ENCODE assay signal across 11 mouse cellular contexts in the genomic region with DNA sequence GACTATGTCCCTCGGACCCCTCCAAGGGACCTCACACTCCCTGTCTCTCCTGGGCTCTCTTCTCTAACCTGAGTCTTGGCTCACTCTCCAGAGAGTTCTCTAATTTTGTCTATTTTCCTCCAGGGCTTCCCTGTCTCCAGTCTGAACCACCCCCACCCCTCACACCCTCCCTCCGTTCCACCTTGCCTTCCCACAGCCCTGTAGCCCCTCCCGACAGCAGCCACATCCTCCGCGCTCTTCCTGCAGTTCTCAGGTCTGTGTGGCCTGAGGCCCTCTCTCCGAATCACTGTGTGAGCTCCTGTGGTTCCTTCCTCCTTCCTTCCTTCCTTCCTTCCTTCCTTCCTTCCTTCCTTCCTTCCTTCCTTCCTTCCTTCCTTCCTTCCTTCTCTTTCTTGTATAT. TPM values are rescaled to one million over a fixed set of nuclear protein-coding genes. Genes with fewer than 3 reads are reported as not detected.
DNase-seq lines count a peak whose midpoint lies in the region; ATAC-seq and TF ChIP-seq lines count a peak whose summit lies in the region.
"Had no signal": no experiment of that assay in that cellular context is flagged by ENCODE, and none has a peak within 500 bp of the region (broad histone marks: within the 10 kb centered on the region; RNA-seq: fewer than 3 reads in every experiment).

No protein-coding gene starts in this region.

- DNase-seq in gastrocnemius, adult 2 months, result no peak
- no peak for DNase-seq in gastrocnemius, postnatal 25 days
- DNase-seq in kidney, postnatal 36 days, result no peak
- no peak for DNase-seq in limb, embryonic 11.5 days (ENCODE audit: low spot score)
- no peak for DNase-seq in Muller cell, postnatal 12 days (ENCODE audit: inconsistent ontology term)

- peak overlapping the region; percentile 74 for H3K27ac ChIP-seq in gastrocnemius, adult 2 months
- H3K27ac ChIP-seq in kidney, embryonic 16.5 days (ENCODE audit: low read length), result no peak overlapping the region
- no peak overlapping the region for H3K27ac ChIP-seq in limb, embryonic 11.5 days (replicated peaks; ENCODE audit: low read depth, low read length)
- peak overlapping the region; percentile 68 for H3K27ac ChIP-seq in stomach, embryonic 15.5 days
- no peak overlapping the region for H3K27ac ChIP-seq in liver, embryonic 12.5 days
- H3K27ac ChIP-seq: hindbrain, postnatal 0 days; liver, embryonic 14.5 days had no signal

- H3K4me3 ChIP-seq in gastrocnemius, adult 2 months, result peak overlapping the region; percentile 28; the same call in 1 of the 2 replicates
- no peak overlapping the region for H3K4me3 ChIP-seq in kidney, embryonic 16.5 days (ENCODE audit: low read length)
- no peak overlapping the region for H3K4me3 ChIP-seq in limb, embryonic 11.5 days (ENCODE audit: low read depth, low read length)
- H3K4me3 ChIP-seq in stomach, embryonic 15.5 days (replicated peaks), result no peak overlapping the region
- H3K4me3 ChIP-seq in liver, embryonic 12.5 days, result no peak overlapping the region

- 0 out of 2 replicates have a peak overlapping the region, but pooled peaks have one; percentile 13 for H3K9ac ChIP-seq in kidney, embryonic 16.5 days (replicated peaks; ENCODE audit: low read length)
- 0 out of 2 replicates have a peak overlapping the region, but pooled peaks have one; percentile 1 for H3K9ac ChIP-seq in limb, embryonic 11.5 days (ENCODE audit: low read length)
- H3K9ac ChIP-seq in stomach, embryonic 15.5 days, result 0 out of 2 replicates have a peak overlapping the region, but pooled peaks have one; percentile 2
- no peak overlapping the region for H3K9ac ChIP-seq in liver, embryonic 12.5 days
- H3K9ac ChIP-seq: liver, embryonic 14.5 days had no signal

- H3K36me3 ChIP-seq in kidney, embryonic 16.5 days (ENCODE audit: insufficient read depth, low read length), result no peaks in the 10 kb centered on the region
- H3K36me3 ChIP-seq in limb, embryonic 11.5 days (ENCODE audit: control insufficient read depth, insufficient read depth, low read length), result no peaks in the 10 kb centered on the region
- H3K36me3 ChIP-seq in stomach, embryonic 15.5 days, result no peaks in the 10 kb centered on the region
- H3K36me3 ChIP-seq in liver, embryonic 12.5 days, result no peaks in the 10 kb centered on the region

- intact Hi-C loops in gastrocnemius, adult 2 months (cut with DNase I), result loop anchor here (5.0 kb wide), 1 partner anchor 38 kb away; no protein-coding TSS in a partner anchor

- no peaks in the 10 kb centered on the region for H3K9me3 ChIP-seq in kidney, embryonic 16.5 days (ENCODE audit: low read length)
- no peaks in the 10 kb centered on the region for H3K9me3 ChIP-seq in limb, embryonic 11.5 days (ENCODE audit: control insufficient read depth, low read length)
- no peaks in the 10 kb centered on the region for H3K9me3 ChIP-seq in stomach, embryonic 15.5 days
- H3K9me3 ChIP-seq in liver, embryonic 12.5 days (replicated peaks), result no peaks in the 10 kb centered on the region

- ATAC-seq in kidney, embryonic 16.5 days (ENCODE audit: low FRiP score, low TSS enrichment), result no peak
- no peak for ATAC-seq in limb, embryonic 11.5 days (ENCODE audit: insufficient number of reproducible peaks, low FRiP score, low TSS enrichment, low read depth)
- no peak for ATAC-seq in stomach, embryonic 15.5 days (ENCODE audit: insufficient read depth, low FRiP score, low read depth)
- no peak for ATAC-seq in liver, embryonic 12.5 days
- ATAC-seq: forebrain, embryonic 16.5 days had no signal

- no peak for TF ChIP-seq CTCF in gastrocnemius, adult 2 months (IDR thresholded peaks at IDR 0.05)

- no peaks in the 10 kb centered on the region for H3K27me3 ChIP-seq in kidney, embryonic 16.5 days (ENCODE audit: insufficient read depth, low read length)
- no peaks in the 10 kb centered on the region for H3K27me3 ChIP-seq in limb, embryonic 11.5 days (ENCODE audit: control insufficient read depth, insufficient read depth, low read length)
- H3K27me3 ChIP-seq in stomach, embryonic 15.5 days (replicated peaks), result no peaks in the 10 kb centered on the region
- H3K27me3 ChIP-seq in liver, embryonic 12.5 days (replicated peaks), result no peaks in the 10 kb centered on the region

- 46% methylated on average over 6 of the region's 6 CpGs for WGBS in kidney, embryonic 16.5 days
- WGBS in limb, embryonic 11.5 days, result 37% methylated on average over 6 of the region's 6 CpGs
- 53% methylated on average over 6 of the region's 6 CpGs for WGBS in stomach, embryonic 15.5 days
- 62% methylated on average over 6 of the region's 6 CpGs for WGBS in liver, embryonic 12.5 days (ENCODE audit: insufficient replicate concordance)

- no peak overlapping the region for H3K4me2 ChIP-seq in kidney, embryonic 16.5 days (replicated peaks; ENCODE audit: low read depth, low read length)
- no peak overlapping the region for H3K4me2 ChIP-seq in limb, embryonic 11.5 days (ENCODE audit: low read depth, severe bottlenecking)
- H3K4me2 ChIP-seq in stomach, embryonic 15.5 days, result peak overlapping the region; percentile 16; the same call in 1 of the 2 replicates
- H3K4me2 ChIP-seq in liver, embryonic 12.5 days, result no peak overlapping the region

- H3K4me1 ChIP-seq in kidney, embryonic 16.5 days (ENCODE audit: insufficient read depth, low read length), result peaks cover 31% of the 10 kb centered on the region
- H3K4me1 ChIP-seq in limb, embryonic 11.5 days (ENCODE audit: control insufficient read depth, insufficient read depth, low read length), result peaks cover 46% of the 10 kb centered on the region
- peaks cover 19% of the 10 kb centered on the region for H3K4me1 ChIP-seq in stomach, embryonic 15.5 days
- 0 out of 2 replicates have a peak, but pooled peaks cover 5% of the 10 kb centered on the region for H3K4me1 ChIP-seq in liver, embryonic 12.5 days

RNA-seq across cellular contexts. Expression of a gene that starts 22.8 kb away (rescaled TPM):
- total RNA-seq in gastrocnemius, adult 2 months (2021), result 10 to 100 TPM; 26.6 to 34.6 TPM
- total RNA-seq in gastrocnemius, postnatal 25 days (2021), result 10 to 100 TPM; 13.8 to 31.7 TPM
- 13.6 and 13.7 TPM in 2 replicates for polyA plus RNA-seq in kidney, embryonic 16.5 days (2015; fragmentation: Nextera tagmentation; extraction: Ambion mirVana)
- 63.4 and 67.4 TPM in 2 replicates for polyA plus RNA-seq in limb, embryonic 11.5 days (2014; fragmentation: Nextera tagmentation; extraction: Ambion mirVana)
- 16.8 and 17.1 TPM in 2 replicates for polyA plus RNA-seq in stomach, embryonic 15.5 days (2015; fragmentation: Nextera tagmentation; extraction: Ambion mirVana)
- polyA plus RNA-seq in liver, embryonic 12.5 days (2016; fragmentation: Nextera tagmentation; extraction: Ambion mirVana), result 10.4 and 10.5 TPM in 2 replicates

Comparison
In these comparisons a context has a peak if more than half of its experiments do, and no peak if none do; other contexts are left out.
1. H3K27ac ChIP-seq: peak in gastrocnemius, adult 2 months (single experiment) and stomach, embryonic 15.5 days (single experiment); none in kidney, embryonic 16.5 days (single experiment), limb, embryonic 11.5 days (single experiment) and liver, embryonic 12.5 days (single experiment).